Mouse (Mus musculus): ENCODE data around the gene Maml3.

Gene Maml3

DNA sequence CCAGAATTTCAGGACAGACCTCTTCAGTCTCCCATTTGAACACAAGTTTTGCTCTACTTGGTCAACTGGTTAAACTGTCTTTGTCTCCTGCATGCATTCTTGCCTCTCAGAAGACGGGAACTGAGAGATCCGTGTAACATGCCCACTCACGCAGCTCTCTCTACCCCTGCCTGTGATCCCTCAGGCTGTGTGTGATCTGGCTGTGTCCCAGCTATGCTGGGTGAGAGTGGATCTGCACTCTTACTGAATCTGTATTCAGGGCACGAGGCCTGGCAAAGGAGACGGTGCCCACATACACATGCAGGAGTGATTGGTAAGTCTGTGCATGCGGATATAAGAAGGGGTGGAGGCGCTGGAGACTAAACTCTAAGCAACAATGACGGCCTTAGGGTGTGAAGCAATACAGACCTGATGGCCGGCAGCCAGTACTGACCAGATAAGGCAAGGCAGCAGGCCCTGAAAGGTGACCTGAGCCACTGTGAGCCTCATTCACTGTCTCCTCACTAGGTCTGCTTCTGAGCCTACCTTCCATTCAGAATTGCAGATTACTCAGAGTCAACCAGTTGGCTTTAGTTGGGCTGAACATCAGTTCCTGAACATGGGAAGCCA, 274.0 kb downstream of the Maml3 start:
- DNase-seq (ENCODE audit: low spot score in 2 of 2) = no peak

DNA sequence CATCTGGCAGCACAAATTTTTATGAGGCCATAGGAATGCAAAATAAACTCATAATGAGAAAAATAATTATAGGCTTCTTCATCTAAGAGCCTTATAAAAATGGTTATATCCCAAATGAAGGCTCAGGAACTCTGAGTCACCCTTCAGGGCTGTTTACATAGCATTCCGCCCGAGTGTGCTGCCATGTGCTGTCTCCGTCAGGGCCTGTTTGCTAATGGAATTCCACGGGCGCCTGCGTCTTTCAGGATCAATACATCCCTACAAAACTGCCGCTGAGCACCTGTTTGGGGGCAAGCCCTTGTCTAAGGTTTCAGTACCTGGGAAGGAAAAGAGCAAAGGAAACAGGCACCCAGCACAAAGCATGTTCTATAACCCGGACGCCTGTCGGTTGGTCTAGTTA, 279.3 kb downstream of the Maml3 start:
- DNase-seq (ENCODE audit: low spot score in 2 of 2) = no peak

DNA sequence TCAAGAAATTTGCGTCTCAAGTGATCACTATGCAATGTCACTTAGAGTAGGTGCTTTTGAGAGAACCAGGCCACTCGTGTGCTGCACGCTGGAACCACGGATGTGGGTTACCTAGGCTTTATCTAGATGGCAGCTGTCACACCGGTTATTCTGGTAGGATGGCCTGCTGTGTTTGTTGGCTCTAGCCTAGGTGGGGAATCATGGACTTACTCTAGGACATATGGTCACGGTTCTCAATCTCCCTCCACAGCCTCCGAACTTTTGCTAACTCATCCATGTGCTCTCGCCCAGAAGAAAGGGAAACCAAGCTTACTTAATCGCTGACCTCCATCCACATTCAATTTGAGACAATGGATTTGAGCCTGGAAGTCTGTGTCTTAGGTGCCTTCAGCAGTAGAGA, 280.4 kb downstream of the Maml3 start:
- no peak for DNase-seq (ENCODE audit: low spot score in 2 of 2)

DNA sequence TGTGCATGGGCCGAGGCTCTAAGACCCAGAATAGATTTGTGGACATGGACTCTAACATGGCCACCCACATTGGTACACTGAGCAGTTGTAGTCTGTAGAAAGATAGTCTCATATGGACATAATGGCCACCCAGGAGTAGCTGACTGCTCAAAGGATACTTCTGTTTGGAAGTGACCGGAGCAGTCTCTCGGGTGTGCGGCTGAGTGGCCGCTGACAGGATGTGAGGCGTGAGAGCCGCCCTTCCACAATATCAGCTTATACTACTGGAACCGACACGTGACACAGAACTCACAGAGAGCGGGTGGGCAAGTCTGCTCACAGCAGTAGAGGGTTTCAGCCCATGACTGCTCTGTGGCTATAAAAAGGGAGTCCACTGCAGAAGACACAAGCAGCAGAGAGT, 283.3 kb downstream of the Maml3 start:
- DNase-seq (ENCODE audit: low spot score in 2 of 2) = no peak

DNA sequence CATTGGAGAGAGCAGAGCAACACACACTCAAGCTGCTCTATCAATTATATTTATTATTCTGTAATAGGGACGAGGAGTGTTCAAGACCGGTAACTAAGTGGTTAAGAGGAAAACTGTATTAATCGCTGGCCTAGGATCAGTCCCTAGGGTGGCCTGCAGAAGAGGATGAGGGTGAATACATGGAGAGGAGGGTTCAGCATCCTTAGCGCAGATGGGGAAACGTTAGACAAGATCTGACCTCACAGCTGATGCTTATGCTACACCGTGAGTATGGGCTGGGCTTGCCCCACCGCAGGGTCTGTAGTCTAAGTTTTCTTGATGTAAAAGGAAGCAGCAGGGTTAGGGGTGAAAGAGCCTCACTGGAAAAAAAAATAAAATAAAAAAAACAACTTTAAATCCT, 285.8 kb downstream of the Maml3 start:
- DNase-seq (ENCODE audit: low spot score in 2 of 2) = no peak

DNA sequence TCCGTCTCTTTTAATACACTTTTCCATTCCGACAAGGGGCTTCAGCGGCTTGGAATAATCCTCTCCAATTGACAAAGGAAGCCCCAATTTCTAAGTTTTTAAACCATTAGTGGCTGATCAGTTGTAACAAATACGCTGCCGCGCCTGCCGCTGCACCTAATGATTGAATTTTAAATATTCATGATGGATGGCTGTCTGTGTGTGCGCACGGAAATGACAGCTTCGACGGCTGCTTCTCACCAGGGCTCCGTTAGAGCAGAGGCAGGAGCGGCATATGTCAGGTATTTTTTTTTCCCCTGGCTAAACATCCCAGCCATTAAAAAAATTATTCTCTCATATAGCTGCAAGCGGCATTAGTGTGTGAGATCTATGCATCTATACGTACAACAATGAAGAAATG, 287.0 kb downstream of the Maml3 start:
- no peak for DNase-seq (ENCODE audit: low spot score in 2 of 2)

DNA sequence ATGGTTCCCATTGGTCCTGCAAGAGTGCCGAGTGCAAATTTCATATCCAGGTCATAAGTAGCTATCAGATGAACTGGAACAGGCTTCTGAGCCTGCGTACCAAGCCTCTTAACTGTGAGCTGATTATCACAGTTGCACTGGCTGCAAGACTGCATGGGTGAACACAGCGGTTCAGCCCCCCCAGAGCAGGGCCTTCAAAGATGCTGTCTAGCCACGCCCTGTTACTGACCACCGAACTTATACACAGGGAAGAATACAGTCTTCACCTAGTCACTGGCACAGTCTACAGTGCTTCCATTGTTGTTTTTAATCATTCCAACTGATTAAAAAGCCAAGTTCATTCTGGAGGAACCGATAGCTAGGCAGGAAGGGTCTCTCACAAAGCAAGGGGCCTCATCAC, 287.5 kb downstream of the Maml3 start:
- DNase-seq (ENCODE audit: low spot score in 2 of 2) = no peak

DNA sequence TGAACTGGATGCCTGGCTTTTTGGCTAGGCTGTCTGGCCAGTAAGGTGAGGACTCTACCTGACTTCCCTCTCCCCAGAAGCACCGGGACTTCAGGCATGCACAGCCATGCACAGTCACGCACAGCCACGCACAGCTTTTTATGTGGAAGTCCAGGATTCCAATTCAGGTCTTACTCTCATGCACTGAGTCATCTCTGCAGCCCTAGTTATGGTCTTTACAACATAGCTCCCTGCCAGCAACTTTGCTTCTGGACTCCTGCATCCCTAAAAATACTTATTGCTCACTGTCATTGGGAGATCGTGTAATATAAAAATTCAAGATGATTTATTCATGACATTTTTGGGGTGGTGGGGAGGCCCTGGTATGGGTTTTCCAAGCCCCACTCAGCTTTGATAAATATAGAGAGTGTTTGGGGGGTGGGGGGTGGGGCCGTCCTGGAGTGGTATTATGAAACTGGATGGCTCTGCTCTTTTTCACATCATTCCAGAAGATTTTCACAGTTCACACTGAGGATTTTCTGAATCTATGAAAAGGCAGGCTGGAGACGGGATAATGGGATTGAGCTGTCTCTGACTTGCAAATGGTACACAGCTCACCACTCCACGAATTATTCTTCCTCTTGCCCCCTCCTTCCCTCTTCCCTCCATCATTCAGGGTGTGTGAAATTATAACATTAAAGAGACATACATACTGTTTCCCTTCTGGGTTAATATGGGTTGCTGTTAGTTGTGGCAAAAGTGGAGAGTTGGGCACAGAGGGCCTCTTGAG, 288.2 kb downstream of the Maml3 start:
- no peak for DNase-seq (ENCODE audit: low spot score in 2 of 2)

DNA sequence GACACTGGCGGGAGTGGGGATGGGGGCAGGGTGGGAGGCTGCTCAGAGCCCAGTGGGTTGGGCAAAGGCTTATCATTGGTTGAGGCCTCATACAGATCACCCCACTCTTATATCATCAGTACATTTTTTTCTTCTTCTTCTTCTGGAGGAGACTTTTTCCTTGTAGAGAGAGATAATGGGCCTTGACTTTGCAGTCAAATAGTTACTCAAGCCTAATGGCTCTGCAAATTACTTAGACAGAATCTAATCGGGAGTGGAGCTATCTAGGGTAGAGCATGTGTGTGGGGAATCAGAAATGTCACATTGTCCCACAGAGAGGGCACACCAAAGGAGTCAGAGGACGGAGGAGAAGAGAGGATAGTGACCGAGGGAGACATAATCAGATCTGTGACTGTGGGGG, 290.8 kb downstream of the Maml3 start:
- DNase-seq (ENCODE audit: low spot score in 2 of 2) = no peak

DNA sequence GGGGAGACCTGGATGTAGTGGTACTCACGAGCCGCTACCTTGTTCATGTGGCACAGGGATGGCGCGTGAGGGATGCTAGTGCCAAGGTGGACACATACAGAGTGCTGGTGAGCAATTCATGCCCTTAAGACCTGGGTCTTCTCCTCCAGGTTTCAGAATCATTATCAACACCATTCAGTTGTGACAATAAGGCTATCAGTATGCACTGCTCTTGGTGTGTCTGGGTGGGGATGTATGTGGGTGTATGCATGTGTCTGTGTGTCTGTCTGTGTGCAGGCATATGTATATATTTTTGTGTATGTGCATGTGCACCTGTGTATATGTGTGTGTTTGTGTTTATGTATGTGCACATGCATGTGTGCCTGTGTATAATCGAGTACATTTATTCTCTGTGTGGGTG, 291.7 kb downstream of the Maml3 start:
- no peak for DNase-seq (ENCODE audit: low spot score in 2 of 2)

DNA sequence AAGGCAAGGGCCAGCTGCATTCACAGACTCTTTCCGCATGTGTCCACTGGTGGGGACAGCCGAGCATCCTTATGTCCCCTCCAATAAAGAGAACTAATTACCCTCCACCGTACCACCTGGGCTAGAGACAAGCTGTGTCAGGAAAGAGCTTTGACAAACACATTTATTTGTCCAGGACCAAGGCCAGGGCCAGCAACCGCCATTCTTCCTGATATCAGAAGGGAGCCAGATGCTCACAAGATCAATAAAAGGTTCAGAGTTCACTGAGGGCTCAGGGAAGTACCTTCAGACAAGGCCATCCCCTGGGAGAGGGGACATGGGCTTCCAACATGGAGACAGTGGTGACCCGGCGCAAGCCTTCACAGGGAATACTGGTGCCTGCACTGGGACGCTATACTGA, 294.1 kb downstream of the Maml3 start:
- no peak for DNase-seq (ENCODE audit: low spot score in 2 of 2)

DNA sequence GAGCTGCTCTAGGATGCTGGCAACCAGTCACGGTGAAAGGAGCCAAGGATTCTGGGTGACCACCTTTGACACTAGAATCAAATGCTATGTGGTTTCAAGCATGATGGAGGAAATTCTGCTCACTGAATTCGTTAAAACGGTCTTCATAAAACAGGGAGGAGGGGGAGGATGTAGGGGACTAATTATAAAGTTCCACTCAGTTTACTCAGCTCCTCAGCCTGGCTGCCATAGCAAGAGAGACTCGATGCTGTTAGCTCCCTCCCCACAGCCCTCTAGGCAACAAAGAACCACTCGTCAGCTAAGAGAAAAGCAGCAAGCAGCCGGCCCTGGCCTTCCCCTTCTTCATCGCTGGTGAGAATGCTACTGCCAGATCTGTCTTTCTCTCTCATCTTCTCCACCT, 295.1 kb downstream of the Maml3 start:
- DNase-seq (ENCODE audit: low spot score in 2 of 2) = no peak

DNA sequence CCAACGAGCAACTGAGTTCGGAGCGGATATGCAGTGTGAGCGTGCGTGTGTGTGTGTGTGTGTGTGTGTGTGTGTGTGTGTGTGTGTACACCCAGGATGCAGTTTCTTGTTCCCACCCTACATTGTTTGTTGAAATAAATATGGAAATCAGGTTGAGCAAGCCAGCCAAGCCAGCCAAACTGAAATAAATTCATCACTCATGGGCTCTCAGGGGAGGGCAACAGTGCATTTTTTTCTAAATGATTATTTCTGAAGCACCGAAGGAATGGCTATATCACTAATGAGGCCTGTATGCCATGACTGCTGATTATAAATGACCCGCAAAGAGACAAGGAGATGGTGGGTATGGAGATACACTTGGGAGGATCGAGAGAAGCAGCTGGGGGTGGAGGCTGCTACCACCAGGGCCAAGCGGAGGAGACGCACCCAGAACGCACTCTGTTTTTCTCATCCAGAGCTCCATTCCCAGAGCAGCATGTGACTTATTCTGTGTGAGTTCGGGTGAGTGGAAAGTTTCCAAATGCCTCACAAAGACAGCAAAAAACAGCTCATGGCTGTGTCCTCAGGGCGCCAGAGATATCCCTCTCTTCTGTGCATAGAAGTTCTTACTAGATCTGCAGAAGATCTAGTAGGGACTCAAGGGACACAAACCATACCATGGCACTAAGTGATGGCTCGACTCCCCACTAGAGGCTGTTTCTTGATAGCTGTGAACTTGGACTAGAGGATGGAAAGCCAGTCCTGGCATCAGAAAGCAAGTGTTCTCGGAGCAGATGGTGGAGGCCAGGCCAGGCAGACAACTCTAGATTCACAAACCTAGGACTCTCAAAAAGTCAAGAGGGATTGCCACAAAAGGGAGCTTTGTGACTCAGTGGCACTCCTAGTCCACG, 296.6 kb downstream of the Maml3 start:
- DNase-seq (ENCODE audit: low spot score in 2 of 2) = no peak

DNA sequence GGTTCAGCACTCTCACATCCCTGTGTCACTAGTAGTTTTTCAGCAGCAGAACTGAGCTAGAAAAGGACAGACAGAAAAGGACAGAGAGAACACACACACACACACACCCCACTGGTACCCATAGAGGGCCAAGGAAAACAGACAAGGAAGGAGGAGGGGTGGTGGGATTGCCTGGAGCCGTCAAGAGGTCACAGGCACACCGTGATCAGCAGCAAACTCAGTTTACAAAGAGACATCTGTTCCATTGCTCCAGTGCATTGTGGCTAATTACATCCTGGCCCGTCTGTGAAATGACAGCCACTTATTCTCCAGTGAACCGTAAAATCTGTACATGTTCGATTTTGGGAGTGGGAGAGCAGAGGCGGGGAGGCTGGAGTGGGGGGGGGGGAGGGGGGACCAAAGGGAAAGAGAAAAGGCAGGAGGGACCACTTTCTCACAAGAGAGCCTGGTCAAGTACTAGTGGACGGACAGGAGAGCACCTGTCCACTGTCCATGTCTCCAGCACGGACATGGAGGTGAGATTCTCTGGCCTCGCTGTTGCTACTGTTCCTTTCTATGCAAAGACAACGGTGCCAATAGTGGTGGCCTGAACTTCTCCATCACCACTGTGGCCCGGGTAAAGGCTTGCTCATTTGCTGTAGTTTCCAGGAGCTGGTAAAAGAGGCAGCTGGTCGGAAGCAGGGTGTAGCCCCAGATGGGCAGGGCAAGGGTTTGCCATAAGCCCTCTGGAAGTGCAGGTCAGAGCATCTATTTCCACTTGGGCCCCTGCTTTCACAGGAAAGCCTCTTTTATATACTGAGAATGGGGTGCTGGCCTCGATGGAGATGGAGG, 299.2 kb downstream of the Maml3 start:
- no peak for DNase-seq (ENCODE audit: low spot score in 2 of 2)

DNA sequence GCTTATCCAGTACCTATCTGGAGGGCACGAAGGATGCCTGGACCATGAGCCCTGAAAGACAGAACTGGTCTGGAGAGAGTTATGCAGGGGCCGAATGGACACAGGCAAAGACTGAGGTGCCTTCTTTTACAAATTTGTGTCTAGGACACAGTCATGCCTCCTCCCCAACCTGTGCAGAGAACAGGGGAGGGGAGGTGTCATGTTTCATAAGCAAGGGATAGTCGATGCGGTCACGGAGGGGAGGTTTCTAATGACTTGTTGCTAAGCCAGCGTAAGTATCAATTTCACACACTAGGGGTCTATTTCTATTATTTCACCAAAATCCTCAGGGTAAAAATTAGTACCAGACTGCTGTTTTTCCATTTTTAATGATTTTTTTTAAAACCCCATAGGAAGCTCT, 301.0 kb downstream of the Maml3 start:
- DNase-seq (ENCODE audit: low spot score in 2 of 2) = no peak

DNA sequence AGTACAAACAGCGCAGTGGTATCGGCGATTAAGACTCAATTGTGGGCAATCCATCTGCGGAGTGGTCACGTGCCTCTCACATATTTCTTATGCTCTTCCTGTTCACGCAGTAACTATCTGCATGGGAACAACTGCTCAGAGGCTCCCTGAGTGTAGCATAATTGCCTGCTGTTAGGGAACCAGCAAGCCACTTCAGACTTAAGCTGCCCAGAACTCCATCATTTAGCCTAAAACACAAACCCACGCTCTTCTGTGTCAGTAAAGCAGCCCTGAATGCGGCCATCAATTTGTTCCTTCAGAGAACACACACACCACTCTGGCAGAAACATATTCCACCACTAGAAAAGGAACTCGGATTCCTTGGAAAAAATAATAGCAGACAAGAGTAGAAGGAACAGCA, 305.2 kb downstream of the Maml3 start:
- no peak for DNase-seq (ENCODE audit: low spot score in 2 of 2)

DNA sequence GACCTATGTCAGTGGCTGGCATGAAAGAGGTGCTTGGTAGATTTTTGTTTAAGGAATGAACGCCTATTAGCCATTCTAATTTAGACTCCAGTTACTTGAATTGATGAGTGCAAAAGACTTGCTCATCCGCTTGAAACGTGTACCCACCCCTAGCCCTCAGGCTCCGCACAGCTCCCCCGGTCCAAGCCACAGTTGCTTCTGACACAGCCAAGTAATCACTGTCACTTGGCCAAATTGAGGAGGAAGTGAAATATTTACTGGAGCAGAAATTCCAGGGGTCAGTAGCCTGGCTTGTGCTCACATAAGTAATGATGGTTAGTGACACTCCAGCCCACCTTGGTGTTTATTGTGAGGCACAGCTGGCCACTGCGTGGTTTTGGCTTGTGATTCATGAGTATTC, 308.0 kb downstream of the Maml3 start:
- DNase-seq (ENCODE audit: low spot score in 2 of 2) = no peak

DNA sequence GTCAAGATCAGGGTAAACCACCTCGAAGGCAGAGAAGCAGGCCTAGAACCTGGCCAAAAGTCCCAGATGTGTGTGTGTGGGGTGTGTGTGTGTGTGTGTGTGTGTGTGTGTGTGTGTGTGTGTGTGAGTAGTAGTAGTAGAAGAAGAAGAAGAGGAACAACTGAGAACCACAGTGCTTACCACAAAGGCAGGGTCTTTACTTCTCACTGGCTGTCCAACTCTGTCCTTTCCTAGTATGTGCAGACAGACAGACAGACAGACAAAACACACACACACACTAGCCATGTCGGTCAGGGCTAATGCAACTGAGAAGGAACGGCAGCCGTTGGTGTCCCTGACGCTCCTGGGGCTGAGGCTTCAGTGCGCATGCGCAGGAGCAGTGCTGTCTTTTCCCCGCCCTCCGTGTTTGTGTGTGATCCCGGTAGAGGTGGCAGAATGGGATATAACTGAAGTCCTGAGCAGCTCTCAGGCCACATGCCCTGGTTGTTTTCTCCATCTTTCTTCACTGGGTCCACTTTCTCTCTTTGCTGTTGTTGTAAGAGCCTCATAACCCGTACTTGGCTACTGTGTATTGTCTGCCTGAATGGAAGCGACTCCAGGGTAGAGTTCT, 308.6 kb downstream of the Maml3 start:
- DNase-seq (ENCODE audit: low spot score in 2 of 2) = peak; percentile 35 to 72

DNA sequence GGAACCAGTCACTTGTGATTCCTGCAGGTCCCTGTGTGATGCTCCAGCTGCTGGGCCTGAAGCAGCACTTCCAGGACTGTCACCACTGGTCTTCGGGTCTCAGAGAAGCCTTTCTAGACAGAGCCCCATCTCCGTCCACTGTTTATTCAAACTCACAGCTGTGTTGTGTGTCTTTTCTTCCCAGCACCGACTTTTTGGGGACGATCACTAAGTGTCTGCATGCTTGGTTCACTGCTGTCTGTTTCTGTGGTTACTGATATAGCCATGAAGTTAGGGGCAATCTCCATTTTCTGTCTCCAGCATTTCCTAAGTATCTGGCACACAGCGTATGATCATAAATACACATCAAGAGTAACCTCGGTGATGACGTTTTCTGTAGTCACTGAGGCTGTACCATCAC, 313.3 kb downstream of the Maml3 start:
- no peak for DNase-seq (ENCODE audit: low spot score in 2 of 2)

DNA sequence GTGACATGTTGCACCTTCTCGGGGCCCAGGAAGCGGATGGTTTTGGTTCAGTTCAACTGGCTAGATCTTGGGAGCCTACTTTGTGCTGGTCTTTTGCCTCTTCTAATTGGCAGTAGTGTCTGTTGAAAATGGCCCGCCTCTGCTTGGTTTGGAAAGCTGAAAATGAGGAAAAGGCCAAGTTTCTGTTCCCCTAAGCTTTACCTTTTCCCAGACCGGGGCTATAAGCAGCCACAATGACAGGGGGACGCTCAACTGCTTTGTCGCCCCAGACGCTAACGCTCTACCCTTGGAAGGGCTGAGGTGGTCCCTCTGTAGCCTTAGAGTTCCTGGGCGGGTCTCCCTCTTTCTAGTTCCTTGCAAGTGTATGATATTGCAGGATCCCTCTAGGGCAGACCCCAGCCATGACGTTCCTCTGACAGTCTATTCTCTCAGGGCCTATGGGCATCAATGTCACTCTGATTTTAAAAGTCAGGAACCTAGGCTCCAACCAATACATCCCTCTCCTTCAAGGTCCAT, 315.4 kb downstream of the Maml3 start:
- DNase-seq (ENCODE audit: low spot score in 2 of 2) = no peak

Data from spleen, postnatal 4 days (tissue).